Mouse (Mus musculus) liver, embryonic 14.5 days (tissue): ENCODE measurements at regions not wholly inside any gene's neighbourhood (a gene's known extent, or its start where the extent isn't known, plus 50 kb on each side); places are given as distances from the start of the nearest gene placed in this dataset.

Source experiments
- ATAC-seq: fragments of 200-750 bp; cut with Nextera tagmentation; 2 replicates; pipeline ENCODE4 v1.8.0; 2017; ENCODE audit warnings: moderate number of reproducible peaks, mild to moderate bottlenecking, moderate library complexity; ENCODE audit not compliant: insufficient read depth
- DNase-seq, 3 experiments: peaks; one replicate each; pipeline ENCODE4 v3.0.0-alpha.2; 2012 to 2013; ENCODE audit warnings: low read depth in 3 of 3, low spot score in 3 of 3
- H3K27ac ChIP-seq: fragments of 300-500 bp; sonication (generic); 2 replicates; pipeline ENCODE4 v1.5.1; 2014; ENCODE audit warnings: moderate library complexity, mild to moderate bottlenecking, control low read depth, inconsistent platforms
- H3K27me3 ChIP-seq: fragments of 300-500 bp; sonication (generic); 2 replicates; pipeline ENCODE4 v1.6.1; 2014; ENCODE audit warnings: mild to moderate bottlenecking, low read length, moderate library complexity; ENCODE audit not compliant: control insufficient read depth, insufficient read depth
- H3K36me3 ChIP-seq: fragments of 300-500 bp; sonication (generic); replicated peaks from 2 replicates; pipeline ENCODE4 v1.6.1; 2014; ENCODE audit warnings: low read depth; ENCODE audit not compliant: control insufficient read depth, insufficient read depth
- H3K4me1 ChIP-seq, 2 experiments: fragments of 200-500 bp in 1 of 2; fragments of 300-500 bp in 1 of 2; sonication (generic) in 1 of 2; replicated peaks; 2 replicates each; pipeline ENCODE4 v1.6.1; 2012 to 2014; ENCODE audit warnings: antibody characterized with exemption in 1 of 2, inconsistent platforms in 1 of 2, low read length in 1 of 2; ENCODE audit not compliant: control insufficient read depth in 2 of 2, insufficient read depth in 2 of 2
- H3K4me2 ChIP-seq: fragments of 300-500 bp; sonication (generic); 2 replicates; pipeline ENCODE4 v1.6.1; 2014; ENCODE audit warnings: low read depth, mild to moderate bottlenecking, control low read depth, moderate library complexity
- H3K4me3 ChIP-seq, 2 experiments: fragments of 200-500 bp in 1 of 2; fragments of 300-500 bp in 1 of 2; sonication (generic) in 1 of 2; 2 replicates each; pipeline ENCODE4 v1.5.1; 2012 to 2014; ENCODE audit warnings: low read depth in 2 of 2, low read length in 2 of 2, mild to moderate bottlenecking in 2 of 2, control low read depth in 1 of 2, inconsistent platforms in 1 of 2, moderate library complexity in 1 of 2; ENCODE audit not compliant: insufficient read depth in 1 of 2
- H3K9ac ChIP-seq: fragments of 300-500 bp; sonication (generic); replicated peaks from 2 replicates; pipeline ENCODE4 v1.6.1; 2014; ENCODE audit warnings: mild to moderate bottlenecking, control low read depth, moderate library complexity
- H3K9me3 ChIP-seq: fragments of 300-500 bp; sonication (generic); 2 replicates; pipeline ENCODE4 v1.6.1; 2016; ENCODE audit warnings: low read length, mixed read lengths; ENCODE audit not compliant: control insufficient read depth
- CTCF ChIP-seq: IDR thresholded peaks from 2 replicates; pipeline ENCODE4 v1.5.1; 2016; ENCODE audit warnings: antibody characterized with exemption, low read depth, control low read depth
- EP300 ChIP-seq: IDR thresholded peaks from 2 replicates; pipeline ENCODE4 v1.6.1; 2016; ENCODE audit warnings: antibody characterized with exemption, low read depth
- WGBS: fragments of 180-500 bp; shearing (Covaris S2); extraction: QIAGEN DNeasy Blood & Tissue Kit; methylation state at CpG from one replicate; pipeline ENCODE4 v1.1.7; 2014; ENCODE audit not compliant: insufficient replicate concordance; 5-methylcytosine and 5-hydroxymethylcytosine counted together

DNA sequence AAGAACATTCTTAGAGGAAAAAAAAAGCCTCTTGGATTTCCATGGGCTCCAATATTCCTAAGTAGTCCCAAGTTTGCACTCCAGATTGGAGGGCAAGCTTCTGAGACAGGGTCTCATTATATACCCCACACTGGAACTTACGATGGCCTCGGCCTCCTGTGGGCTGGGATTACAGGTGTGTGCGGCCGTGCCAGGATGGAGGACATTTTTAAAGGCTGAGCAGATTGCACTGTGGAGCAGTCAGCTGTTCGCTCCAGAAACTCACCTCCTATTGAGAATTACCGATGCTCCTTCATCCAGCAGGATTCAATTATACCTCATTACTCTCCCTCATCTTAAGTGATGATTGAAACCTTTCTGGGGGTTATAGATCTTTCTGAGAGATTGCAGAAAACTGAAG, 53.3 kb upstream of the Zc3h12a start:
- Histone ChIP-seq H3K4me3 (no peak overlapping the region), H3K4me1 (no peaks in the 10 kb centered on the region; a peak in 1 of 4 replicates), H3K9ac (no peak overlapping the region), H3K4me2 (no peak overlapping the region), H3K36me3 (no peaks in the 10 kb centered on the region), H3K9me3 (no peaks in the 10 kb centered on the region), H3K27ac (no peak overlapping the region), H3K27me3 (no peaks in the 10 kb centered on the region)
- DNase-seq (no peak), ATAC-seq (no peak)
- 77% methylated on average over 6 of the region's 6 CpGs for WGBS
- TF ChIP-seq CTCF: no peak

DNA sequence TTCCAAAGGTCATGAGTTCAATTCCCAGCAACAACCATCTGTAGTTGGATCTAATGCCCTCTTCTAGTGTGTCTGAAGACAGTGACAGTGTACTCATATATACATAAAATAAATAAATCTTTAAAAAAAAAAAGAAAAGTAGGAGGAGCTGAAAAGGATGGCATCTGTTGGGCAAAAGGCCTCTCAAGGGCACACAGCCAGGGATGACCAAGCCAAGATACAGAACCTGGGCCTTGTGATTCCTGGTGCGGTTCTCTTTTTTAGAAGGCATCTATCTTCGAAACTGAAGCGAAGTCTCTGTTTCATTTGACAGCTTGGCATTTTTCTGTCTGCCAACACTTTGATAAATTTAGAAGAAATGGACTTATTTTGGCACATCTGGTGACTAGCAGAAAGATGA, 50.9 kb upstream of the Zc3h12a start:
- H3K4me3 ChIP-seq: no peak overlapping the region
- no peaks in the 10 kb centered on the region for H3K9me3 ChIP-seq
- no peak for ATAC-seq
- H3K27me3 ChIP-seq: no peaks in the 10 kb centered on the region
- H3K36me3 ChIP-seq: no peaks in the 10 kb centered on the region
- no peak for DNase-seq
- H3K4me1 ChIP-seq: no peaks in the 10 kb centered on the region; a peak in 2 of 4 replicates
- no peak overlapping the region for H3K9ac ChIP-seq
- no peak overlapping the region for H3K27ac ChIP-seq
- no peak overlapping the region for H3K4me2 ChIP-seq
- 68% methylated on average over 3 of the region's 3 CpGs for WGBS
- TF ChIP-seq CTCF: no peak
- no peak for TF ChIP-seq EP300

DNA sequence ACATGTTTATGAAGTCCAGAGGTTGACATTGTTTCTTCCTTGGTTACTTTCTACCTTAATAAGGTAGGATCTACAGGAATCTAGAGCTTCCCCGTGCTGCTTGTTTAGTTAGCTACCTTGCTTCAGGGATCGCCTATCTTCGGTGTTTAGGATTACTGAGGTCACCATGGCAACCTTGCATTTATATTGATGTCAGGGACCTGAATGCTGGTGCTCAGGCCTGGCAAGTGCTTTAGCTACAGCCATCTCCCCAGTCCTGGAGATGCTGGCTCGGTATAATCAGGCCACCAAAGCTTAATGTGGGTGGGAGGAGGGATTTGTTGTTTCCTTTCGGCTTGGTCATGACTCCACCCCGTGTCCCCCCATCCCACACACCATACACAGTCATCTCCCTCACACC, 50.0 kb upstream of the Zc3h12a start:
- DNase-seq: no peak
- no peak for TF ChIP-seq EP300
- TF ChIP-seq CTCF: no peak
- Histone ChIP-seq H3K4me1 (no peaks in the 10 kb centered on the region; a peak in 2 of 4 replicates), H3K27me3 (no peaks in the 10 kb centered on the region), H3K9ac (no peak overlapping the region), H3K36me3 (no peaks in the 10 kb centered on the region), H3K4me2 (no peak overlapping the region), H3K9me3 (no peaks in the 10 kb centered on the region), H3K27ac (no peak overlapping the region), H3K4me3 (no peak overlapping the region)
- WGBS: 41% methylated on average over 6 of the region's 6 CpGs
- ATAC-seq: no peak
